Mouse (Mus musculus): ENCODE results near the gene 4933434E20Rik. TPM values are rescaled to one million over a fixed set of nuclear protein-coding genes. Genes with fewer than 3 reads are reported as not detected.
A peak's percentile ranks its signal among the peaks of the same experiment; 100 is the strongest.

4933434E20Rik gene
- total RNA-seq, 1 experiment, result 69.2 TPM

DNA sequence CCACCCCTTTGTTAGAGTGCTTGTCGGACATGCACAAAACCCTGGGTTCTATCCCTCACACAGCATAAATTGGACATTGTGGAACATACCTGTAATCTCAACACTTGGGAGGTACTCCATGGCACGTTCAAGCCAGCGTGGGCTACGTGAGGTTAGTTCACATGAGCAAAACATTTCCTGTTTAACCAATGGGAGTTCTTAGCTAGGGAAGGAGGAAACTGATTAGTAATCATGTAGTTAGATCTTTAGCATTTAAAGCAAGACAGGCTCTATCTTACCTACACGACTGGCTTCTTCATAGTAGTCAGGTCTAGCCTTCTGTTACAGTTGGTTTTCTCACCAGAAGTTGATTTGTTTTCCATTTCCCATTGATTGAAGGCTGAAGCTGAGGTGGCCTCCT lies 34.6 kb downstream of the 4933434E20Rik start:
- no peak overlapping the region for H3K27ac ChIP-seq (ENCODE audit: insufficient read depth, low read depth, low read length, poor library complexity, severe bottlenecking)
- TF ChIP-seq CHD2 (IDR thresholded peaks at IDR 0.05; ENCODE audit: low read depth, low read length) (no peak), ZNF384 (IDR thresholded peaks at IDR 0.05; ENCODE audit: low read depth, low read length) (no peak), MAFK (IDR thresholded peaks at IDR 0.05; ENCODE audit: insufficient read depth, low read depth, low read length) (no peak), HCFC1 (IDR thresholded peaks at IDR 0.05; ENCODE audit: borderline replicate concordance, insufficient read depth, low read length) (no peak), ZC3H11A (IDR thresholded peaks at IDR 0.05; ENCODE audit: borderline replicate concordance, low read depth, low read length) (no peak)
- no peaks in the 10 kb centered on the region for H3K9me3 ChIP-seq (ENCODE audit: control insufficient read depth, insufficient read depth, low read depth, low read length)
- peaks cover 48% of the 10 kb centered on the region for H3K36me3 ChIP-seq (ENCODE audit: control insufficient read depth, insufficient read depth, low read length, poor library complexity, severe bottlenecking)
- H3K4me3 ChIP-seq (ENCODE audit: insufficient read depth in 1 of 2, low read depth in 1 of 2, low read length in 2 of 2, poor library complexity in 1 of 2, severe bottlenecking in 1 of 2), result no peak overlapping the region
- no peak overlapping the region for H3K9ac ChIP-seq (ENCODE audit: insufficient read depth, low read depth, low read length, poor library complexity, severe bottlenecking)
- DNase-seq (ENCODE audit: low read depth, low spot score), result no peak
- in situ Hi-C loops (cut with MboI; ENCODE audit: low sequenced_read_pairs in 2 of 2, unreplicated experiment in 2 of 2), result no loop called here
- H3K4me1 ChIP-seq (ENCODE audit: control insufficient read depth in 2 of 2, insufficient read depth in 2 of 2, low read length in 2 of 2, poor library complexity in 1 of 2), result peaks cover 13 to 30% of the 10 kb centered on the region in 2 experiments

DNA sequence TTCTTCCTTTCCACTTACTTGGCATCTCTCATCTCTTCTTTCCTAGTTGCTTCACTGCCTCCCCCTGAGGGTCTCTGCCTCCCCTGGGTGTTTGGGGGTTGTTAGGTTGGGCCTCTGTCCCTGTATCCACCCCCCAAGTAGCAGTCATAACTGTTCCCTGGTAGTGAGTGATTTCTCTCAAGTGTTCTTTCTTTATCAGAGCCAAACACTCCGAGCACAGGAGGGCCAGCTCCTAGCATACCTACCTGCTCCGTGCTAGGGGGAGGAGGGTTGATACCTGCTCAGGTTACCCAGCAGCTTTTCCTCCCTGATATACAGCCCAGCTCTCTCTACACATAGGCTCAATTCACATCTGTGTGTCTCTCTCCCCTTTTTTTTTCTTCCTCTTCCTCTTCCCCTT lies 37.2 kb downstream of the 4933434E20Rik start:
- in situ Hi-C loops (cut with MboI; ENCODE audit: low sequenced_read_pairs in 2 of 2, unreplicated experiment in 2 of 2), result no loop called here
- no peak for TF ChIP-seq HCFC1 (IDR thresholded peaks at IDR 0.05; ENCODE audit: borderline replicate concordance, insufficient read depth, low read length)
- TF ChIP-seq MAFK (IDR thresholded peaks at IDR 0.05; ENCODE audit: insufficient read depth, low read depth, low read length), result no peak
- TF ChIP-seq ZC3H11A (IDR thresholded peaks at IDR 0.05; ENCODE audit: borderline replicate concordance, low read depth, low read length), result no peak
- TF ChIP-seq CHD2 (IDR thresholded peaks at IDR 0.05; ENCODE audit: low read depth, low read length), result no peak
- TF ChIP-seq ZNF384 (IDR thresholded peaks at IDR 0.05; ENCODE audit: low read depth, low read length), result no peak
- Histone ChIP-seq H3K4me1 (ENCODE audit: control insufficient read depth in 2 of 2, insufficient read depth in 2 of 2, low read length in 2 of 2, poor library complexity in 1 of 2) (peaks cover 5 to 26% of the 10 kb centered on the region in 2 experiments), H3K27ac (ENCODE audit: insufficient read depth, low read depth, low read length, poor library complexity, severe bottlenecking) (no peak overlapping the region), H3K9ac (ENCODE audit: insufficient read depth, low read depth, low read length, poor library complexity, severe bottlenecking) (no peak overlapping the region), H3K4me3 (ENCODE audit: insufficient read depth in 1 of 2, low read depth in 1 of 2, low read length in 2 of 2, poor library complexity in 1 of 2, severe bottlenecking in 1 of 2) (no peak overlapping the region), H3K36me3 (ENCODE audit: control insufficient read depth, insufficient read depth, low read length, poor library complexity, severe bottlenecking) (peaks cover 65% of the 10 kb centered on the region), H3K9me3 (ENCODE audit: control insufficient read depth, insufficient read depth, low read depth, low read length) (no peaks in the 10 kb centered on the region)
- DNase-seq (ENCODE audit: low read depth, low spot score), result no peak

DNA sequence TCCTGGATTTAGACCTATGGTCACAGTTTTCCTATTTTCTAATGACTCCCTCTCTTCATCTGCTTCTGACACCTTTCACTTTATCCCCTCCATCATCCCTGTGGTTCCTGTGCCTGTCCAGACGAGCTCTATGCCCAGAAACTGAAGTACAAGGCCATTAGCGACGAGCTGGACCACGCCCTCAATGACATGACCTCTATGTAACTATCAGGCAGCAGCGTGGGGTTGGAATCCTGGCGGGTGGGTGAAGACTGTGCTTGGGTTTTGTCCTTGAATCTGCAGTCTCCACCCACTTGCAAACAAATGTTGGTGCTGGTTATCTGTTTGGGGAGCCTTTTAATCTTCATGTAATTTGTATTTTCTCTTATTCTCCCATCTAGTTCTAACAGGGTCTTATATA lies 39.5 kb downstream of the 4933434E20Rik start:
- Histone ChIP-seq H3K9ac (ENCODE audit: insufficient read depth, low read depth, low read length, poor library complexity, severe bottlenecking) (no peak overlapping the region), H3K4me1 (ENCODE audit: control insufficient read depth in 2 of 2, insufficient read depth in 2 of 2, low read length in 2 of 2, poor library complexity in 1 of 2) (peaks cover 2 to 12% of the 10 kb centered on the region in 2 experiments; a peak in 3 of 4 replicates), H3K9me3 (ENCODE audit: control insufficient read depth, insufficient read depth, low read depth, low read length) (no peaks in the 10 kb centered on the region), H3K36me3 (ENCODE audit: control insufficient read depth, insufficient read depth, low read length, poor library complexity, severe bottlenecking) (peaks cover 71% of the 10 kb centered on the region), H3K4me3 (ENCODE audit: insufficient read depth in 1 of 2, low read depth in 1 of 2, low read length in 2 of 2, poor library complexity in 1 of 2, severe bottlenecking in 1 of 2) (no peak overlapping the region), H3K27ac (ENCODE audit: insufficient read depth, low read depth, low read length, poor library complexity, severe bottlenecking) (no peak overlapping the region)
- no peak for DNase-seq (ENCODE audit: low read depth, low spot score)
- in situ Hi-C loops (cut with MboI; ENCODE audit: low sequenced_read_pairs in 2 of 2, unreplicated experiment in 2 of 2), result no loop called here
- TF ChIP-seq CHD2 (IDR thresholded peaks at IDR 0.05; ENCODE audit: low read depth, low read length), result no peak
- no peak for TF ChIP-seq ZC3H11A (IDR thresholded peaks at IDR 0.05; ENCODE audit: borderline replicate concordance, low read depth, low read length)

- Histone ChIP-seq H3K27ac (ENCODE audit: insufficient read depth, low read depth, low read length, poor library complexity, severe bottlenecking) (no peak overlapping the region), H3K9ac (ENCODE audit: insufficient read depth, low read depth, low read length, poor library complexity, severe bottlenecking) (no peak overlapping the region), H3K9me3 (ENCODE audit: control insufficient read depth, insufficient read depth, low read depth, low read length) (no peaks in the 10 kb centered on the region), H3K4me1 (ENCODE audit: control insufficient read depth in 2 of 2, insufficient read depth in 2 of 2, low read length in 2 of 2, poor library complexity in 1 of 2) (peaks cover 6 to 17% of the 10 kb centered on the region in 2 experiments), H3K36me3 (ENCODE audit: control insufficient read depth, insufficient read depth, low read length, poor library complexity, severe bottlenecking) (peaks cover 54% of the 10 kb centered on the region), H3K4me3 (ENCODE audit: insufficient read depth in 1 of 2, low read depth in 1 of 2, low read length in 2 of 2, poor library complexity in 1 of 2, severe bottlenecking in 1 of 2) (no peak overlapping the region)
- no peak for DNase-seq (ENCODE audit: low read depth, low spot score)
- in situ Hi-C loops (cut with MboI; ENCODE audit: low sequenced_read_pairs in 2 of 2, unreplicated experiment in 2 of 2), result no loop called here
- TF ChIP-seq HCFC1 (IDR thresholded peaks at IDR 0.05; ENCODE audit: borderline replicate concordance, insufficient read depth, low read length) (no peak), ZC3H11A (IDR thresholded peaks at IDR 0.05; ENCODE audit: borderline replicate concordance, low read depth, low read length) (no peak), CHD2 (IDR thresholded peaks at IDR 0.05; ENCODE audit: low read depth, low read length) (no peak), MAFK (IDR thresholded peaks at IDR 0.05; ENCODE audit: insufficient read depth, low read depth, low read length) (no peak), ZNF384 (IDR thresholded peaks at IDR 0.05; ENCODE audit: low read depth, low read length) (no peak)
Observed at GRCm38 (mm10) chr3:90094453-90094852, 43.0 kb downstream of the 4933434E20Rik start.

- H3K9me3 ChIP-seq (ENCODE audit: control insufficient read depth, insufficient read depth, low read depth, low read length), result no peaks in the 10 kb centered on the region
- H3K9ac ChIP-seq (ENCODE audit: insufficient read depth, low read depth, low read length, poor library complexity, severe bottlenecking), result no peak overlapping the region
- in situ Hi-C loops (cut with MboI; ENCODE audit: low sequenced_read_pairs in 2 of 2, unreplicated experiment in 2 of 2), result no loop called here
- peaks cover 32% of the 10 kb centered on the region for H3K36me3 ChIP-seq (ENCODE audit: control insufficient read depth, insufficient read depth, low read length, poor library complexity, severe bottlenecking)
- no peak overlapping the region for H3K4me3 ChIP-seq (ENCODE audit: insufficient read depth in 1 of 2, low read depth in 1 of 2, low read length in 2 of 2, poor library complexity in 1 of 2, severe bottlenecking in 1 of 2)
- TF ChIP-seq HCFC1 (IDR thresholded peaks at IDR 0.05; ENCODE audit: borderline replicate concordance, insufficient read depth, low read length), result no peak
- no peak for TF ChIP-seq ZNF384 (IDR thresholded peaks at IDR 0.05; ENCODE audit: low read depth, low read length)
- no peak for TF ChIP-seq CHD2 (IDR thresholded peaks at IDR 0.05; ENCODE audit: low read depth, low read length)
- no peak for TF ChIP-seq MAFK (IDR thresholded peaks at IDR 0.05; ENCODE audit: insufficient read depth, low read depth, low read length)
- no peak for TF ChIP-seq ZC3H11A (IDR thresholded peaks at IDR 0.05; ENCODE audit: borderline replicate concordance, low read depth, low read length)
- DNase-seq (ENCODE audit: low read depth, low spot score), result no peak
- peaks cover 4 to 15% of the 10 kb centered on the region in 2 experiments for H3K4me1 ChIP-seq (ENCODE audit: control insufficient read depth in 2 of 2, insufficient read depth in 2 of 2, low read length in 2 of 2, poor library complexity in 1 of 2)
- H3K27ac ChIP-seq (ENCODE audit: insufficient read depth, low read depth, low read length, poor library complexity, severe bottlenecking), result peak overlapping the region; percentile 23; the same call in 1 of the 2 replicates
Observed at GRCm38 (mm10) chr3:90097928-90098327, 46.5 kb downstream of the 4933434E20Rik start.

Data from ES-E14 (cell line).